Mouse (Mus musculus) liver, postnatal 0 days (tissue): ENCODE results near the gene Terb1. TPM values are rescaled to one million over a fixed set of nuclear protein-coding genes. Genes with fewer than 3 reads are reported as not detected.
A peak's percentile ranks its signal among the peaks of the same experiment; 100 is the strongest.

ENCODE experiments used
- ATAC-seq: fragments of 200-750 bp; cut with Nextera tagmentation; 2 replicates; pipeline ENCODE4 v1.8.0; 2017; ENCODE audit warnings: mild to moderate bottlenecking, moderate library complexity
- DNase-seq: peaks from one replicate; pipeline ENCODE4 v3.0.0-alpha.2; 2016
- H3K27ac ChIP-seq: fragments of 300-500 bp; sonication (generic); 2 replicates; pipeline ENCODE4 v1.5.1; 2014; ENCODE audit warnings: antibody characterized with exemption, moderate library complexity, mild to moderate bottlenecking, low read depth
- H3K27me3 ChIP-seq: fragments of 300-500 bp; sonication (generic); 2 replicates; pipeline ENCODE4 v1.6.1; 2014; ENCODE audit warnings: low read length, control low read depth, mixed read lengths; ENCODE audit not compliant: insufficient read depth
- H3K36me3 ChIP-seq: fragments of 300-500 bp; sonication (generic); replicated peaks from 2 replicates; pipeline ENCODE4 v1.6.1; 2014; ENCODE audit warnings: mild to moderate bottlenecking, control low read depth, low read length, moderate library complexity, mixed read lengths; ENCODE audit not compliant: insufficient read depth
- H3K4me1 ChIP-seq: fragments of 300-500 bp; sonication (generic); 2 replicates; pipeline ENCODE4 v1.6.1; 2014; ENCODE audit warnings: antibody characterized with exemption, mild to moderate bottlenecking, control low read depth; ENCODE audit not compliant: insufficient read depth
- H3K4me2 ChIP-seq: fragments of 300-500 bp; sonication (generic); 2 replicates; pipeline ENCODE4 v1.6.1; 2014; ENCODE audit warnings: low read depth, mild to moderate bottlenecking, low read length, moderate library complexity, mixed read lengths
- H3K4me3 ChIP-seq: fragments of 300-500 bp; sonication (generic); 2 replicates; pipeline ENCODE4 v1.5.1; 2014; ENCODE audit warnings: low read depth, low read length
- H3K9ac ChIP-seq: fragments of 300-500 bp; sonication (generic); replicated peaks from 2 replicates; pipeline ENCODE4 v1.6.1; 2014; ENCODE audit warnings: mild to moderate bottlenecking, moderate library complexity
- H3K9me3 ChIP-seq: fragments of 300-500 bp; sonication (generic); 2 replicates; pipeline ENCODE4 v1.6.1; 2016; ENCODE audit warnings: mild to moderate bottlenecking, control low read depth, low read length, mixed read lengths
- CTCF ChIP-seq: sonication (generic); IDR thresholded peaks from 2 replicates; pipeline ENCODE4 v1.5.1; 2016; ENCODE audit warnings: antibody characterized with exemption, low read depth
- EP300 ChIP-seq: IDR thresholded peaks from 2 replicates; pipeline ENCODE4 v1.6.1; 2016; ENCODE audit warnings: antibody characterized with exemption, low read depth, mild to moderate bottlenecking
- WGBS: fragments of 180-500 bp; shearing (Covaris S2); extraction: QIAGEN DNeasy Blood & Tissue Kit; methylation state at CpG from one replicate; pipeline ENCODE4 v1.1.7; 2014; ENCODE audit not compliant: insufficient replicate concordance; 5-methylcytosine and 5-hydroxymethylcytosine counted together
- polyA plus RNA-seq: library from polyadenylated mRNA; unstranded; fragments of >200 nt; fragmentation: Nextera tagmentation; extraction: Ambion mirVana; gene quantifications from 2 replicates; pipeline ENCODE4 v1.2.1, GENCODE M21; 2015

Terb1 gene
- polyA plus RNA-seq, 1 experiment from 2014 or later: 0.05 TPM

DNA sequence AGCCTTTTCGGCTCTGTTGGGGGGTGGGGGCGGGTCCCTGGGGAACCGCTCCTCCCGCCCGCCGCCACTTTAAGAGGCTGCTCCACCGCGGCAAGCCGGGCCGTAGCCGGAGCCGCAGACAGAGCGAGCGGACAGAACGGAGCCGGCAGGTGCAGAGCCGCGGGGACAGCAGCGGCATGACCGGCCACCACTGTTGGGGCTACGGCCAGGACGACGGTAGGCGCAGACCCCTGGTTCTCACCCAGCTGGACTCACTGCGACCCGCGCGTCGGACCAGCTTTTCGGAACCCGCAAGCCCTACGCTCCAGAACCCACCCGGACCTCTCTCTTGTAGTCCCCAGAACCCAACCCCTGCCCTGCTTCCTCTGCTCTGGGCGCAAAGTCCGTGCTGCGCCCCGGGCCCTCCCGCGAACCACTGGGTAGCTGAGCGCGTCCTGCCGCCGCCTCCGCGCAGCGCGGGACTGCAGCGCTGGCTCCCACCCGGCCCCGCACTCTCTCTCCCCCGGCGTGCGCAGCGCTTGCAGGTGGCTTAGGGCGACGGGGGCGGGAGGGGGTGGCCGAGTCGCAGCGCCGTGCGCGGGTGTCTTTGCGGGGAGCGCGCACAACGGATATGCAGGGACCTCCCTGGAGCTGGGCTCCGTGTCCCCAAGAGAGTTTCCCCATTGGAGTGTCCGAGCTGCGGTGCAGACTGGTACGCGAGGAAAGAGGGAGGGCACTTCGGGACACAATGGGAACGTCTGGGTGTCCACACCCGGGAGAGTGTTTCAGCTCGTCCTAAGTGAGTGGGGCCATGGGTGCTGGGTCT, 31.2 kb upstream of the Terb1 start:
- Histone ChIP-seq H3K4me3 (peak overlapping the region; percentile 49), H3K4me2 (peak overlapping the region; percentile 80), H3K36me3 (no peaks in the 10 kb centered on the region), H3K27ac (no peak overlapping the region), H3K9me3 (no peaks in the 10 kb centered on the region), H3K4me1 (peaks cover 16% of the 10 kb centered on the region), H3K27me3 (peaks cover 38% of the 10 kb centered on the region), H3K9ac (peak overlapping the region; percentile 27; the same call in 1 of the 2 replicates)
- DNase-seq (no peak), ATAC-seq (peak; percentile 64)
- WGBS: under 1% methylated on average over 75 of the region's 76 CpGs
- no peak for TF ChIP-seq EP300
- no peak for TF ChIP-seq CTCF

DNA sequence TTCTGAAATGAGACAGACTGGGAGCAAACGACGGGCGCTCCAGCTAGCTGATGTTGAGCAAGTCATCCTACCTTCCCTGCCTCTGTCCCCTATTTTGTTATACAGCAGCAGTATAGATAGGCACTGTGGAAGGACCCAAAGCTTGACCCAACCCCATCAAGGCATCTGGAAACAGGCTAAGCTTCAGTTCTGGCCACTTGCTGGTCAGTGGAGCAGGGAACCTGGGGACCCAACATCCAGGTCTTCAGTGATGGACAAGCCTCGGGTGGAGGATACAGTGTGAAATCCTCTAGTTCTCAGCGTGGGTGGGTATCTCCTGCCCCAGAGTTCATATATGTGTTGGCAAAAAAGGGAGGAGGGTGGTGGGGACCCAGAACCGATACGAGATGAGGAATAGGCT, 30.5 kb upstream of the Terb1 start:
- Histone ChIP-seq H3K36me3 (no peaks in the 10 kb centered on the region), H3K27ac (no peak overlapping the region), H3K4me3 (peak overlapping the region; percentile 49; the same call in 1 of the 2 replicates), H3K9me3 (no peaks in the 10 kb centered on the region), H3K9ac (no peak overlapping the region; the same call in 1 of the 2 replicates), H3K27me3 (peaks cover 38% of the 10 kb centered on the region), H3K4me2 (peak overlapping the region; percentile 80), H3K4me1 (peaks cover 22% of the 10 kb centered on the region)
- WGBS: 41% methylated on average over 7 of the region's 7 CpGs
- no peak for DNase-seq
- ATAC-seq: no peak
- TF ChIP-seq EP300 (no peak), CTCF (no peak)

DNA sequence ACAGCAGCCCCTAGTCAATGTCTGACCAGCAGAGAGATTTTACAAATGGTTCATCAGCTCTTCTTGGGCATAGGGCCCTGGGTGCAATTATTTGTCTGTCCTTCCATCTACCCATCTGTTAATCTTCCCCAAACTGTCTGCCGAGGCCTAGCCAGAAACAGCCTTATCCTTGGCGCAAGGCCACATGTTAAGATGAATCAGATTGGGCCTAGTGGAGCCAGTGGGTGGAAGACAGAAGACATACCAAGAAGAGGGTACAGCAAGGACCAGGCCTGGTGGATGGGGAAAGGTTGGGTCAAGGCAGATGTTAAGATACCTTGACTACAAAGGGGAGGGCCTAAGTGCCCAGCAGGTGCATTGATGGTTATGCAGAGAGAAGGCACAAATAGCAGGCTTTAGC, 29.9 kb upstream of the Terb1 start:
- Histone ChIP-seq H3K4me3 (no peak overlapping the region), H3K36me3 (no peaks in the 10 kb centered on the region), H3K4me1 (peaks cover 29% of the 10 kb centered on the region), H3K27ac (no peak overlapping the region), H3K9me3 (no peaks in the 10 kb centered on the region), H3K9ac (no peak overlapping the region), H3K4me2 (no peak overlapping the region), H3K27me3 (peaks cover 38% of the 10 kb centered on the region)
- DNase-seq (no peak), ATAC-seq (no peak)
- TF ChIP-seq CTCF (no peak), EP300 (no peak)
- WGBS: 64% methylated on average over 2 of the region's 2 CpGs

DNA sequence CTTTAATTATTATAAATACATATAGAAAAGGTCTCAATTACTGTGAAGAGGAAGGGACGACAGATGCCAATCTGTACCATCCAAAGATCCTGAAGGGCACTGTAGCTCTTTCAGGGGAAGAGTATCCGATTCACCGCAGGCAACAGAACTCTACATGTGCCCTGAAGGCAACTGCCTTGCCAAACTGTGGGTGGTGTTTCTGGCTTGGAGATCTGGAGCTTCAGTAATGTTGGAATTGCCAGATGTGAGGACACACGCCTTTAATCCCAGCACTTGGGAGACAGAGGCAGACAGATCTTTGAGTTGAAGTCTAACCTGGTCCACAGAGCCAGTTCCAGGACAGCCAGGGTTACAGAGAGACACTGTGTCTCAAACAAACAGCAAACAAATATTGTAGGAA, 29.2 kb upstream of the Terb1 start:
- peaks cover 38% of the 10 kb centered on the region for H3K27me3 ChIP-seq
- H3K4me1 ChIP-seq: peaks cover 29% of the 10 kb centered on the region
- H3K27ac ChIP-seq: no peak overlapping the region
- no peak for ATAC-seq
- no peaks in the 10 kb centered on the region for H3K36me3 ChIP-seq
- 84% methylated on average over 4 of the region's 4 CpGs for WGBS
- no peak overlapping the region for H3K9ac ChIP-seq
- no peak overlapping the region for H3K4me3 ChIP-seq
- TF ChIP-seq EP300 (no peak), CTCF (no peak)
- DNase-seq: no peak
- no peaks in the 10 kb centered on the region for H3K9me3 ChIP-seq
- no peak overlapping the region for H3K4me2 ChIP-seq

DNA sequence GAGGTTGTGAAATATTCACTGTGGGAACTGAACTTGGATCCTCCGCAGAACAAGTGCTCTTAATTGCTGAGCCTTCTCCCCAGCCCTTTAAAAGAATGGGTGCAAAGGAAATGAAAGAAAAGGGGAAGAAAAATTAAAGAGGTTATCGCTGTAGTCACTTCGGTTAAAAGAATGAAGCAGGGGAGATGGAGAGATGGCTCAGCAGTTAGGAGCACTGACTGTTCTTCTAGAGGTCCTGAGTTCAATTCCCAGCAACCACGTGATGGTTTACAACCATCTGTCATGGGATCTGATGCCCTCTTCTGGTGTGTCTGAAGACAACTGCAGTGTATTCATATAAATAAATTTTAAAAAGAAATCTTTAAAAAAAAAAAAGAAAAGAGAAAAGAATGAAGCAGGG, 26.3 kb upstream of the Terb1 start:
- no peaks in the 10 kb centered on the region for H3K36me3 ChIP-seq
- peak overlapping the region; percentile 96 for H3K4me2 ChIP-seq
- H3K4me3 ChIP-seq: peak overlapping the region; percentile 90
- H3K27ac ChIP-seq: no peak overlapping the region
- DNase-seq: no peak
- no peaks in the 10 kb centered on the region for H3K9me3 ChIP-seq
- peaks cover 12% of the 10 kb centered on the region for H3K27me3 ChIP-seq
- no peak for ATAC-seq
- H3K4me1 ChIP-seq: peaks cover 35% of the 10 kb centered on the region
- TF ChIP-seq EP300 (no peak), CTCF (no peak)
- H3K9ac ChIP-seq: no peak overlapping the region; the same call in 1 of the 2 replicates
- WGBS: 72% methylated on average over 4 of the region's 4 CpGs

DNA sequence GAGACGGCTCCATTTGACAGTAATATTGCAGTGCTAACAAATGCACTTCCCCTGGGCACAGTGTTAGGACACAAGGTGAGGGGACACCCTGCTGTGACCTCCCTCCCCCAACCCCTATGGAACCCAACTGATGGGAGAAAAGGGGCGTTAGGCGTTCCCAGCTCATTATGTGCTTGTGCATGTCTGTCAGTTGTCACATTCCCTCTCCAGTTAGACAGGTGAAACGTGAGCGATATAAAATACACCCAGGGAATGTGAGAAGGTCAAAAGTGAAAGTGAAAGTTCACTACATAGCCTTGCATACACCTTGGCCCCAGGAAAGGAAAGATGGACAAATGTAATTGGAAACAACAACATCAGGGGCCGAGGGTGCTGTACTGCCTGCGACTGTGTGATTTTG, 25.7 kb upstream of the Terb1 start:
- Histone ChIP-seq H3K4me3 (peak overlapping the region; percentile 90), H3K9me3 (no peaks in the 10 kb centered on the region), H3K27ac (no peak overlapping the region), H3K9ac (peak overlapping the region; percentile 93), H3K4me2 (peak overlapping the region; percentile 96), H3K36me3 (no peaks in the 10 kb centered on the region), H3K27me3 (peaks cover 5% of the 10 kb centered on the region), H3K4me1 (peaks cover 30% of the 10 kb centered on the region)
- TF ChIP-seq EP300 (no peak), CTCF (no peak)
- no peak for ATAC-seq
- WGBS: 16% methylated on average over 7 of the region's 7 CpGs
- no peak for DNase-seq
